Mouse (Mus musculus): ENCODE results near the gene Gdf1. TPM values are rescaled to one million over a fixed set of nuclear protein-coding genes. Genes with fewer than 3 reads are reported as not detected.

Gene Gdf1
- polyA plus RNA-seq, 1 experiment: 1.1 TPM

DNA sequence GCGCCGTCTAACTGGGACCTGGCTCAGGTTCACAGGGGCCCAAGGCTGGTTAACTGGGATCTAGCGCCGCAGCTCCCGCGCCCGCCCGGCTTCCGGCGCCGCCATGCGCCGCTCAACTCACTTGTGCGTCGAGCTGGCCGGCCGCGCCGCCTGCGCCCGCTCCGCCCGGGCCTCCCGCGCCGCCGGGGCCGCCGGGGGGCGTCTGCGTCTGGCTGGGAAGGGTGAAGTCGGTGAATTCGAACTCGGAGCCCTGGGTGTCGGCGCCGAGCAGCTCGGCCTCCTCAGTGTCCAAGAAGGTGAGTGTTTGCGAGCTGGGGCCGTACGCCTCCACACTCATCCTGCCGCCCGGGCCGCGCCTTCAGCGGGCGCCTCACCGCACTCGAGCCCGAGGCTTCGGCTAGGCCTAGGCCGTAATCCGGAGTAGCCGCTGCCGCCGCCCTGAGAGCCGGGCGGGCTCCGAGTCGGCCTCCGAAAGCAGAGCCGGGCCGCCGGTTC lies 23.1 kb downstream of the Gdf1 start:
- no peak for TF ChIP-seq CTCF (IDR thresholded peaks at IDR 0.05; ENCODE audit: extremely low read depth, insufficient read length, insufficient replicate concordance, low read depth, low read length)
- no peak for TF ChIP-seq POLR2A (IDR thresholded peaks at IDR 0.05; ENCODE audit: low read depth, low read length)
- H3K36me3 ChIP-seq (ENCODE audit: control insufficient read depth, insufficient read depth, low read length): peaks cover 6% of the 10 kb centered on the region; the same call in 1 of the 2 replicates
- WGBS: under 1% methylated on average over 64 of the region's 64 CpGs
- H3K4me3 ChIP-seq (ENCODE audit: low read depth, low read length): peak overlapping the region; percentile 89
- H3K4me1 ChIP-seq (ENCODE audit: control insufficient read depth, insufficient read depth, insufficient read length, low read length): peaks cover 46% of the 10 kb centered on the region
- H3K27me3 ChIP-seq (ENCODE audit: control insufficient read depth, insufficient read depth, low read length): no peaks in the 10 kb centered on the region
- peak overlapping the region; percentile 26; the same call in 1 of the 2 replicates for H3K27ac ChIP-seq (ENCODE audit: insufficient read depth, low read depth, low read length)

GRCm38 (mm10) chr8:70353194-70353817 lies 23.7 kb downstream of the Gdf1 start, which contains the start of gene Upf1:
Gene Upf1 (minus strand): TSS chr8:70353278.
- WGBS: under 1% methylated on average over 68 of the region's 69 CpGs
- Histone ChIP-seq H3K36me3 (ENCODE audit: control insufficient read depth, insufficient read depth, low read length) (peaks cover 6% of the 10 kb centered on the region; the same call in 1 of the 2 replicates), H3K27ac (ENCODE audit: insufficient read depth, low read depth, low read length) (peak within 1 kb of the TSS; percentile 72), H3K27me3 (ENCODE audit: control insufficient read depth, insufficient read depth, low read length) (no peaks in the 10 kb centered on the region), H3K4me1 (ENCODE audit: control insufficient read depth, insufficient read depth, insufficient read length, low read length) (peaks cover 40% of the 10 kb centered on the region), H3K4me3 (ENCODE audit: low read depth, low read length) (peak within 1 kb of the TSS; percentile 89)
- TF ChIP-seq CTCF (IDR thresholded peaks at IDR 0.05; ENCODE audit: extremely low read depth, insufficient read length, insufficient replicate concordance, low read depth, low read length): no peak
- peak; percentile 78 for TF ChIP-seq POLR2A (IDR thresholded peaks at IDR 0.05; ENCODE audit: low read depth, low read length)

- H3K4me3 ChIP-seq (ENCODE audit: low read depth, low read length): peak overlapping the region; percentile 57
- H3K27me3 ChIP-seq (ENCODE audit: control insufficient read depth, insufficient read depth, low read length): no peaks in the 10 kb centered on the region
- TF ChIP-seq POLR2A (IDR thresholded peaks at IDR 0.05; ENCODE audit: low read depth, low read length) (no peak), CTCF (IDR thresholded peaks at IDR 0.05; ENCODE audit: extremely low read depth, insufficient read length, insufficient replicate concordance, low read depth, low read length) (no peak)
- H3K4me1 ChIP-seq (ENCODE audit: control insufficient read depth, insufficient read depth, insufficient read length, low read length): peaks cover 33% of the 10 kb centered on the region
- H3K27ac ChIP-seq (ENCODE audit: insufficient read depth, low read depth, low read length): peak overlapping the region; percentile 72
- 14% methylated on average over 4 of the region's 4 CpGs for WGBS
- H3K36me3 ChIP-seq (ENCODE audit: control insufficient read depth, insufficient read depth, low read length): peaks cover 5% of the 10 kb centered on the region; the same call in 1 of the 2 replicates
Observed at GRCm38 (mm10) chr8:70354004-70354403, 24.4 kb downstream of the Gdf1 start.

DNA sequence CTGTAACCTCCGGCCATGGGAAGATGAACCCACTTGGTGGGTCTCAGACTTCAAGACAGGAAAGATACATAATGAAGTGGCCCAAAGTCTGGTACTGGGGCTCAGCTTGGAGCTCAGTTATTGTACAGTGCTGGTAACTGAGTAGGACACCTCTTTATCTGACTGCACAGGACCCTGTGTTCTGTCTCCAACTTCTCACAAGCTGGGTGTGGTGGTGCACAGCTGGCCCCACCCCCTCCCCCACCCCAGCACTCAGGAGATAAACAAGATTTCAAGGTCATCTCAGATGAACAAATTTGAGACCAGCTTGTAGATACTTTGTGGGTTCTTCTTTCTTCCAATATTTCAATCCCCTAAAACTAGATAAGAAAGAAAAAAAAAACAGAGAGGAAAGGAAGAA lies 26.5 kb downstream of the Gdf1 start:
- no peaks in the 10 kb centered on the region for H3K36me3 ChIP-seq (ENCODE audit: control insufficient read depth, insufficient read depth, low read length)
- H3K27me3 ChIP-seq (ENCODE audit: control insufficient read depth, insufficient read depth, low read length): no peaks in the 10 kb centered on the region
- peaks cover 17% of the 10 kb centered on the region; the same call in 1 of the 2 replicates for H3K4me1 ChIP-seq (ENCODE audit: control insufficient read depth, insufficient read depth, insufficient read length, low read length)
- H3K27ac ChIP-seq (ENCODE audit: insufficient read depth, low read depth, low read length): no peak overlapping the region
- no peak for TF ChIP-seq POLR2A (IDR thresholded peaks at IDR 0.05; ENCODE audit: low read depth, low read length)
- no peak for TF ChIP-seq CTCF (IDR thresholded peaks at IDR 0.05; ENCODE audit: extremely low read depth, insufficient read length, insufficient replicate concordance, low read depth, low read length)
- H3K4me3 ChIP-seq (ENCODE audit: low read depth, low read length): no peak overlapping the region
- WGBS: 89% methylated on average over 1 of the region's 1 CpGs

- Histone ChIP-seq H3K4me1 (ENCODE audit: control insufficient read depth, insufficient read depth, insufficient read length, low read length) (peaks cover 6% of the 10 kb centered on the region), H3K27me3 (ENCODE audit: control insufficient read depth, insufficient read depth, low read length) (no peaks in the 10 kb centered on the region), H3K27ac (ENCODE audit: insufficient read depth, low read depth, low read length) (no peak overlapping the region), H3K4me3 (ENCODE audit: low read depth, low read length) (no peak overlapping the region), H3K36me3 (ENCODE audit: control insufficient read depth, insufficient read depth, low read length) (no peaks in the 10 kb centered on the region)
- no peak for TF ChIP-seq CTCF (IDR thresholded peaks at IDR 0.05; ENCODE audit: extremely low read depth, insufficient read length, insufficient replicate concordance, low read depth, low read length)
- TF ChIP-seq POLR2A (IDR thresholded peaks at IDR 0.05; ENCODE audit: low read depth, low read length): no peak
- WGBS: 26% methylated on average over 3 of the region's 3 CpGs
Observed at GRCm38 (mm10) chr8:70359411-70359810, 29.8 kb downstream of the Gdf1 start.

DNA sequence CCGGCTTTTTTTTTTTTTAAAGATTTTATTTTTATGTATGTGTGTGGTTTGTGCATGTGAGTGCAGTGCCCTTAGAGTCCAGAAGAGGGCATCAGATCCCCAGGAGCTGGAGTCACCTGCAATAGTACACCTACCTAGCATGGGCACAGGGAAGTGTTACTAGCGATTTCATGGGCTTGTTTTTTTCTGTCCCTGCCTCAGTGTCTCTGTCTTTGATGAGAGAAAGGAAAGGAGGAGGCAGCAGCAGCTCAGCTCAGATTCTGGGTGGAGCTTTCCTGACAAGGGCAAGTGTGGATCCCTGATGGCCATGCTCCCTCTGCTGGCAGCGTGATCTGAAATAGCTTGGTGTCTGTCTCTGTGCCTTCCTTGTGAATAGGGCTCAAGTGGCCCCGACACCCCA lies 31.2 kb downstream of the Gdf1 start:
- Histone ChIP-seq H3K27ac (ENCODE audit: insufficient read depth, low read depth, low read length) (no peak overlapping the region), H3K36me3 (ENCODE audit: control insufficient read depth, insufficient read depth, low read length) (no peaks in the 10 kb centered on the region), H3K27me3 (ENCODE audit: control insufficient read depth, insufficient read depth, low read length) (no peaks in the 10 kb centered on the region), H3K4me1 (ENCODE audit: control insufficient read depth, insufficient read depth, insufficient read length, low read length) (peaks cover 8% of the 10 kb centered on the region), H3K4me3 (ENCODE audit: low read depth, low read length) (no peak overlapping the region)
- TF ChIP-seq POLR2A (IDR thresholded peaks at IDR 0.05; ENCODE audit: low read depth, low read length): no peak
- TF ChIP-seq CTCF (IDR thresholded peaks at IDR 0.05; ENCODE audit: extremely low read depth, insufficient read length, insufficient replicate concordance, low read depth, low read length): peak; percentile 53; the same call in 1 of the 2 replicates
- 61% methylated on average over 4 of the region's 4 CpGs for WGBS

DNA sequence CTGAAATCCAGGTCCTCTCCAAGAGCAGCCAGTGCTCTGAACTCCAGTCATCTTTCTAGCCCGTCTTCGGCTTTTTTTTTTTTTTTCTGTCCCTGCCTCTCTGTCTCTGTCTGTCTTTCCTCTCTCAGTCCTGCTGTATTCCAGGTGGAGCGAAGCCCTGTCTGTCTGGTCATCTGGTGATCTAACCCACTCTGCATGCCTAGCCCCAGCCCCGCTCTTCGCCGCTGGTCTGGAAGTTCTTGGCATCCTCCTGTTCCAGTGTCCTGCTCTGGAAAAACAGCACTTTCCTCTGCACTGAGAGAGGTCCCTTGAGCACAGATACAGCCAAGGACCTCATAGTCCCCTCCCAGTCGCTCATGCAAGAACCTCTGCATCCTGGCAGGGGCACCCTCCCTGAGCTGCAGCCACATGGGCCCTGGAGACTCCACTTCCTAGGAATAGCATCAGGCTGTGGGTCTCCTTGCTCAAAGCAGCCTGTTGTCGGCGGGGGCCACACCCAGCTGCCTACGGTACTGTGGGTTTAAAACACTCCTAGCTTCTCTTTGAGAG lies 31.9 kb downstream of the Gdf1 start:
- Histone ChIP-seq H3K36me3 (ENCODE audit: control insufficient read depth, insufficient read depth, low read length) (no peaks in the 10 kb centered on the region), H3K4me3 (ENCODE audit: low read depth, low read length) (no peak overlapping the region), H3K4me1 (ENCODE audit: control insufficient read depth, insufficient read depth, insufficient read length, low read length) (peaks cover 8% of the 10 kb centered on the region), H3K27me3 (ENCODE audit: control insufficient read depth, insufficient read depth, low read length) (no peaks in the 10 kb centered on the region), H3K27ac (ENCODE audit: insufficient read depth, low read depth, low read length) (no peak overlapping the region)
- 84% methylated on average over 10 of the region's 10 CpGs for WGBS
- TF ChIP-seq CTCF (IDR thresholded peaks at IDR 0.05; ENCODE audit: extremely low read depth, insufficient read length, insufficient replicate concordance, low read depth, low read length) (no peak), POLR2A (IDR thresholded peaks at IDR 0.05; ENCODE audit: low read depth, low read length) (no peak)
